Mouse (Mus musculus) cerebellum, adult (tissue): ENCODE measurements around the gene Gm13287.
"Not testable (repeated sequence)": the region's sequence is repeated elsewhere in the genome, so short reads cannot be mapped to it uniquely, and the experiment has no call there.

Experiments used
- ATAC-seq: cut with Nextera tagmentation; 2 replicates; pipeline ENCODE4 v1.9.2; 2017; ENCODE audit warnings: mild to moderate bottlenecking, moderate library complexity, mixed read lengths; ENCODE audit not compliant: insufficient number of reproducible peaks, low FRiP score, low TSS enrichment

The Gm13287 gene

GRCm38 (mm10) chr4:88802954-88803353 lies at the start of gene Gm13287:
TSS of gene Gm13287 (plus strand) at chr4:88803254.
- not testable (repeated sequence) for ATAC-seq

DNA sequence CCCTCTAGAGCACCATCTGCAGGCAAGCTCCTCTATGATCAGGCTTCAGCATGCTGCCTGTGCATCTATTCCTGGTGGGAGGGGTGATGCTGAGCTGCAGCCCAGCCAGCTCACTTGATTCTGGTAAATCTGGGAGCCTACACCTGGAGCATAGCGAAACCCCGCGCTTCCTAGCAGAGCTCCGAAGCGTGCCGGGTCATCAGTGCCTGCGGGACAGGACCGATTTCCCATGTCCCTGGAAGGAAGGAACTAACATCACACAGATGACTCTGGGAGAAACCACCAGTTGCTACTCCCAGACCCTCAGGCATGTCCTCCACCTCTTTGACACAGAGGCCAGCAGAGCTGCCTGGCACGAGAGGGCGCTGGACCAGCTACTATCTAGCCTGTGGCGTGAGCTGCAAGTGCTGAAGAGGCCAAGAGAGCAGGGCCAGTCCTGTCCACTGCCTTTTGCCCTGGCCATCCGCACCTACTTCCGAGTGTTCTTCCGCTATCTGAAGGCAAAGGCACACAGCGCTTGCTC lies 48.2 kb upstream of the Gm13287 start, which contains the start of gene Gm13271:
Gene Gm13271 (plus strand): TSS at position 51 of the 523 bp plus-strand sequence.
- ATAC-seq = not testable (repeated sequence)

GRCm38 (mm10) chr4:88756581-88757513 lies 46.2 kb upstream of the Gm13287 start:
- ATAC-seq = not testable (repeated sequence)

DNA sequence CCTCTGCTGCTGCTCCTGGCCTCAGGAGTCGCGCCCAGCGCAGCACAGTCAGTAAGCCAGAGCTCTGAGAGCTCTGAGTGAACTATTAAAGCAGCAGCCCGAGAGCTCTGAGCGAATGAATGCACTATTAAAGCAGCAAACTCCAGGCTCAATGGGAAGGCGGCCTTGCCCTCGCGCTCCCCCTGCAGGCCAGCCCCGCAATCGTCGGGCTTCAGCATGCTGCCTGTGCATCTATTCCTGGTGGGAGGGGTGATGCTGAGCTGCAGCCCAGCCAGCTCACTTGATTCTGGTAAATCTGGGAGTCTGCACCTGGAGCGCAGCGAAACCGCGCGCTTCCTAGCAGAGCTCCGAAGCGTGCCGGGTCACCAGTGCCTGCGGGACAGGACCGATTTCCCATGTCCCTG lies 45.4 kb upstream of the Gm13287 start:
- peak; percentile 100 for ATAC-seq

GRCm38 (mm10) chr4:88758751-88759150 lies 44.3 kb upstream of the Gm13287 start:
- ATAC-seq = not testable (repeated sequence)

- not testable (repeated sequence) for ATAC-seq
Observed at GRCm38 (mm10) chr4:88759610-88760268, 43.3 kb upstream of the Gm13287 start, which contains the start of gene Gm13283. TSS of gene Gm13283 (plus strand) at chr4:88760119.

DNA sequence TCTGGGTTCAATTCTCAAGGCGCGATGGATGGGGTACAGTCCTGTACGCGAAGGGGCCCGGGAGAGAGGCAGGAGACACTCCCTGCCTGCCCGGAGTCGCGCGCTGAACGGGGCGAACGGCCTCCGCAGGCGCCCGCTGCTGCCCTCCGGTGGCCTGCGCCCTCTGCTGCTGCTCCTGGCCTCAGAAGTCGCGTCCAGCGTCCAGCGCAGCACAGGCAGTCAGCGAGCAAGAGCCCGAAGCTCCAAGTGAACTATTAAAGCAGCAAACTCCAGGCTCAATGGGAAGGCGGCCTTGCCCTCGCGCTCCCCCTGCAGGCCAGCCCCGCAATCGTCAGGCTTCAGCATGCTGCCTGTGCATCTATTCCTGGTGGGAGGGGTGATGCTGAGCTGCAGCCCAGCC lies 42.6 kb upstream of the Gm13287 start:
- ATAC-seq = not testable (repeated sequence)

DNA sequence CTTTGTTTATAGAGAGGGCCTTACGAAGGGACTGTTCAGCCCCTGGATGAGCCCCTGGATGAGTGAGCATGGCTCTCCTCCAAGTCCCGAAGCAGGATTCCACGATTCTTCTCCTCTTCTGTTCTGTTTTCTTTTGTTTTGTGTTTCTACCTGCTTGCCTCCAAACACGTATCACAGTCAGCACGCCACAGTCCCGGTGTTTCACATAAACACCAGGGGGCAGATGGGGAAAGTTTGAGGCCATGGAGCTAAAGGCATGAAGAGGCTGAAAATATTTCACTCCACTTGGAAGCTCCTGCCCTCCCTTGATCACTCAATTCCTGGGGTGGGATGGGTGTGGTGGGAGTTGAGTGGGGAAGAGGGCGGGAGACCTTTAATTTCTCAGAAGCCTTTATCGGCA lies 41.3 kb upstream of the Gm13287 start:
- ATAC-seq = not testable (repeated sequence)

GRCm38 (mm10) chr4:88762341-88762740 lies 40.7 kb upstream of the Gm13287 start:
- not testable (repeated sequence) for ATAC-seq

- ATAC-seq = peak; percentile 76; the same call in 1 of the 2 replicates
Observed at GRCm38 (mm10) chr4:88763384-88764018, 39.6 kb upstream of the Gm13287 start.

GRCm38 (mm10) chr4:88773534-88773933 lies 29.5 kb upstream of the Gm13287 start, which contains the start of gene Gm13290:
TSS of gene Gm13290 (plus strand) at chr4:88773834.
- ATAC-seq = not testable (repeated sequence)

DNA sequence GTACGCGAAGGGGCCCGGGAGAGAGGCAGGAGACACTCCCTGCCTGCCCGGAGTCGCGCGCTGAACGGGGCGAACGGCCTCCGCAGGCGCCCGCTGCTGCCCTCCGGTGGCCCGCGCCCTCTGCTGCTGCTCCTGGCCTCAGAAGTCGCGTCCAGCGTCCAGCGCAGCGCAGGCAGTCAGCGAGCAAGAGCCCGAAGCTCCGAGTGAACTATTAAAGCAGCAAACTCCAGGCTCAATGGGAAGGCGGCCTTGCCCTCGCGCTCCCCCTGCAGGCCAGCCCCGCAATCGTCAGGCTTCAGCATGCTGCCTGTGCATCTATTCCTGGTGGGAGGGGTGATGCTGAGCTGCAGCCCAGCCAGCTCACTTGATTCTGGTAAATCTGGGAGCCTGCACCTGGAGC lies 26.4 kb upstream of the Gm13287 start, which contains the start of gene Gm13289:
Gene Gm13289 (plus strand): TSS at position 301 of the 400 bp plus-strand sequence.
- ATAC-seq = not testable (repeated sequence)

GRCm38 (mm10) chr4:88779550-88779949 lies 23.5 kb upstream of the Gm13287 start, which contains the start of gene Gm13272:
TSS of gene Gm13272 (plus strand) at chr4:88779850.
- ATAC-seq = not testable (repeated sequence)

DNA sequence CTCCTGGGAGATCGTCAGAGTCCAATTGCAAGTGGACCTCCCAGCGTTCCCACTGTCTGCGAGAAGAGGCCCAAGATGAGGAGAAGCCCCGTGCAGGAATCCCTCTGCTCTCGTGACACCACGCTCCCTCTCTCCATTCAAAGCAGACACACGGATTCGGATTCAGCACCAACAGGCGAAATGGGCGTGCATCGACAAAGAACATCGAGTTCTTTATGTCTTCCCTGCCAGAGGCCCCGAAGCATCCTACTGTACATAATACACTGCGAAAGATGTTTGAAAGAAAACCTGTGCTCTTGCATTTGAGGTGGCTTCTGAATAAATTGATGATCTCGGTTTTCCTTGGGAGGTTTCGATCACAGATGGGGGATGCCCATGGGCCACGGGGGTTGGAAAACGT lies 22.7 kb upstream of the Gm13287 start:
- not testable (repeated sequence) for ATAC-seq

DNA sequence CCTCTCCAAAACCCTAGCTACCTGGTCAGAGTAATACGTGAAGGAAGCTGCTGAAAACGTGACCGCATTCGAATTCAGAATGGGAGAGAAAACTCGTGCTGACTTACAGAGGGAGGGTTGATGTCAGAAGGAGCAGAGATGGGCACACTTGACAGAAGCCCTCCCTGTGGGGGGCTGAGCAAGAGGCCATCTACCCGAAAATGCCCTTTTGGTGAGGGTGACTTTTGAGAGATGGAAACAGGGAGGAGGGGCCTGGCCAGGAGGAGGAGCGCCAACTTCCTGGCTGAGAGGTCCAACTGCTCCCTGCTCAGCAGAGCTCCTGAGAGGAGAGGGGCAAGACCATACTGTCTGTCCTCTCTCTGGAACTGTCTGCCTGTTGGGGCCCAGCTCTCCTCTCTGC lies 21.2 kb upstream of the Gm13287 start, which contains the start of gene Ifnz:
Gene Ifnz (plus strand): TSS at position 301 of the 400 bp plus-strand sequence.
- ATAC-seq = not testable (repeated sequence)

DNA sequence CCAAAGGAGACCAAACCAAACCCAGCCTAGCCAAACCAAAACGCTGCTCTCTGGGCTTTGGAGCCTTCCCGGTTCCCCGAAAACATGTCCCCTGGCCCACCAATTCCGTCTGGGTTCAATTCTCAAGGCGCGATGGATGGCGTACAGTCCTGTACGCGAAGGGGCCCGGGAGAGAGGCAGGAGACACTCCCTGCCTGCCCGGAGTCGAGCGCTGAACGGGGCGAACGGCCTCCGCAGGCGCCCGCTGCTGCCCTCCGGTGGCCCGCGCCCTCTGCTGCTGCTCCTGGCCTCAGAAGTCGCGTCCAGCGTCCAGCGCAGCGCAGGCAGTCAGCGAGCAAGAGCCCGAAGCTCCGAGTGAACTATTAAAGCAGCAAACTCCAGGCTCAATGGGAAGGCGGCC lies 20.7 kb upstream of the Gm13287 start:
- ATAC-seq = not testable (repeated sequence)

DNA sequence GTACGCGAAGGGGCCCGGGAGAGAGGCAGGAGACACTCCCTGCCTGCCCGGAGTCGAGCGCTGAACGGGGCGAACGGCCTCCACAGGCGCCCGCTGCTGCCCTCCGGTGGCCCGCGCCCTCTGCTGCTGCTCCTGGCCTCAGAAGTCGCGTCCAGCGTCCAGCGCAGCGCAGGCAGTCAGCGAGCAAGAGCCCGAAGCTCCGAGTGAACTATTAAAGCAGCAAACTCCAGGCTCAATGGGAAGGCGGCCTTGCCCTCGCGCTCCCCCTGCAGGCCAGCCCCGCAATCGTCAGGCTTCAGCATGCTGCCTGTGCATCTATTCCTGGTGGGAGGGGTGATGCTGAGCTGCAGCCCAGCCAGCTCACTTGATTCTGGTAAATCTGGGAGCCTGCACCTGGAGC lies 17.6 kb upstream of the Gm13287 start, which contains the start of gene Gm13276:
Gene Gm13276 (plus strand): TSS at position 301 of the 400 bp plus-strand sequence.
- ATAC-seq = not testable (repeated sequence)

DNA sequence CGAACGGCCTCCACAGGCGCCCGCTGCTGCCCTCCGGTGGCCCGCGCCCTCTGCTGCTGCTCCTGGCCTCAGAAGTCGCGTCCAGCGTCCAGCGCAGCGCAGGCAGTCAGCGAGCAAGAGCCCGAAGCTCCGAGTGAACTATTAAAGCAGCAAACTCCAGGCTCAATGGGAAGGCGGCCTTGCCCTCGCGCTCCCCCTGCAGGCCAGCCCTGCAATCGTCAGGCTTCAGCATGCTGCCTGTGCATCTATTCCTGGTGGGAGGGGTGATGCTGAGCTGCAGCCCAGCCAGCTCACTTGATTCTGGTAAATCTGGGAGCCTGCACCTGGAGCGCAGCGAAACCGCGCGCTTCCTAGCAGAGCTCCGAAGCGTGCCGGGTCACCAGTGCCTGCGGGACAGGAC lies 14.7 kb upstream of the Gm13287 start, which contains the start of gene Gm13277:
Gene Gm13277 (plus strand): TSS at position 231 of the 400 bp plus-strand sequence.
- ATAC-seq = not testable (repeated sequence)

DNA sequence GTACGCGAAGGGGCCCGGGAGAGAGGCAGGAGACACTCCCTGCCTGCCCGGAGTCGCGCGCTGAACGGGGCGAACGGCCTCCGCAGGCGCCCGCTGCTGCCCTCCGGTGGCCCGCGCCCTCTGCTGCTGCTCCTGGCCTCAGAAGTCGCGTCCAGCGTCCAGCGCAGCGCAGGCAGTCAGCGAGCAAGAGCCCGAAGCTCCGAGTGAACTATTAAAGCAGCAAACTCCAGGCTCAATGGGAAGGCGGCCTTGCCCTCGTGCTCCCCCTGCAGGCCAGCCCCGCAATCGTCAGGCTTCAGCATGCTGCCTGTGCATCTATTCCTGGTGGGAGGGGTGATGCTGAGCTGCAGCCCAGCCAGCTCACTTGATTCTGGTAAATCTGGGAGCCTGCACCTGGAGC lies 11.8 kb upstream of the Gm13287 start, which contains the start of gene Gm13278:
Gene Gm13278 (plus strand): TSS at position 301 of the 400 bp plus-strand sequence.
- not testable (repeated sequence) for ATAC-seq
